Mouse (Mus musculus): ENCODE data around the gene Rcor1. TPM values are rescaled to one million over a fixed set of nuclear protein-coding genes. Genes with fewer than 3 reads are reported as not detected.

Rcor1 gene
- polyA plus RNA-seq, 1 experiment from 2014 or later: 4.4 TPM

GRCm38 (mm10) chr12:110999820-111000219 is 39.3 kb upstream of the Rcor1 start:
- no peaks in the 10 kb centered on the region for H3K27me3 ChIP-seq (ENCODE audit: control insufficient read depth, insufficient read depth, low read depth, low read length)
- no peak overlapping the region for H3K9ac ChIP-seq (ENCODE audit: low read depth, low read length)
- no peaks in the 10 kb centered on the region for H3K36me3 ChIP-seq (ENCODE audit: control insufficient read depth, insufficient read depth, low read length)
- no peaks in the 10 kb centered on the region; the same call in 1 of the 2 replicates for H3K9me3 ChIP-seq (replicated peaks; ENCODE audit: control insufficient read depth, low read length, poor library complexity, severe bottlenecking)
- H3K4me3 ChIP-seq (ENCODE audit: low read depth, low read length): no peak overlapping the region
- no peak for ATAC-seq
- no peak overlapping the region for H3K4me2 ChIP-seq (ENCODE audit: low read length)
- H3K4me1 ChIP-seq (ENCODE audit: control insufficient read depth, insufficient read depth, low read length): no peaks in the 10 kb centered on the region
- WGBS: 93% methylated on average over 2 of the region's 2 CpGs
- H3K27ac ChIP-seq (ENCODE audit: low read length): no peak overlapping the region

- Histone ChIP-seq H3K36me3 (ENCODE audit: control insufficient read depth, insufficient read depth, low read length) (no peaks in the 10 kb centered on the region), H3K27ac (ENCODE audit: low read length) (no peak overlapping the region), H3K4me3 (ENCODE audit: low read depth, low read length) (no peak overlapping the region), H3K27me3 (ENCODE audit: control insufficient read depth, insufficient read depth, low read depth, low read length) (no peaks in the 10 kb centered on the region), H3K9me3 (replicated peaks; ENCODE audit: control insufficient read depth, low read length, poor library complexity, severe bottlenecking) (no peaks in the 10 kb centered on the region; the same call in 1 of the 2 replicates), H3K4me2 (ENCODE audit: low read length) (no peak overlapping the region), H3K4me1 (ENCODE audit: control insufficient read depth, insufficient read depth, low read length) (no peaks in the 10 kb centered on the region), H3K9ac (ENCODE audit: low read depth, low read length) (no peak overlapping the region)
- no peak for ATAC-seq
- WGBS: 94% methylated on average over 7 of the region's 7 CpGs
Measured at GRCm38 (mm10) chr12:111000956-111001355, 38.2 kb upstream of the Rcor1 start.

GRCm38 (mm10) chr12:111004142-111004541 is 35.0 kb upstream of the Rcor1 start:
- WGBS: 83% methylated on average over 9 of the region's 9 CpGs
- no peak overlapping the region for H3K4me2 ChIP-seq (ENCODE audit: low read length)
- H3K36me3 ChIP-seq (ENCODE audit: control insufficient read depth, insufficient read depth, low read length): no peaks in the 10 kb centered on the region
- H3K9me3 ChIP-seq (replicated peaks; ENCODE audit: control insufficient read depth, low read length, poor library complexity, severe bottlenecking): no peaks in the 10 kb centered on the region
- ATAC-seq: no peak
- peaks cover 2% of the 10 kb centered on the region; the same call in 1 of the 2 replicates for H3K4me1 ChIP-seq (ENCODE audit: control insufficient read depth, insufficient read depth, low read length)
- no peaks in the 10 kb centered on the region for H3K27me3 ChIP-seq (ENCODE audit: control insufficient read depth, insufficient read depth, low read depth, low read length)
- no peak overlapping the region for H3K4me3 ChIP-seq (ENCODE audit: low read depth, low read length)
- H3K27ac ChIP-seq (ENCODE audit: low read length): no peak overlapping the region
- no peak overlapping the region for H3K9ac ChIP-seq (ENCODE audit: low read depth, low read length)

- no peaks in the 10 kb centered on the region for H3K9me3 ChIP-seq (replicated peaks; ENCODE audit: control insufficient read depth, low read length, poor library complexity, severe bottlenecking)
- H3K4me1 ChIP-seq (ENCODE audit: control insufficient read depth, insufficient read depth, low read length): peaks cover 2% of the 10 kb centered on the region; the same call in 1 of the 2 replicates
- no peak overlapping the region for H3K4me3 ChIP-seq (ENCODE audit: low read depth, low read length)
- no peak overlapping the region for H3K4me2 ChIP-seq (ENCODE audit: low read length)
- no peak for ATAC-seq
- no peaks in the 10 kb centered on the region for H3K36me3 ChIP-seq (ENCODE audit: control insufficient read depth, insufficient read depth, low read length)
- no peak overlapping the region for H3K27ac ChIP-seq (ENCODE audit: low read length)
- no peaks in the 10 kb centered on the region for H3K27me3 ChIP-seq (ENCODE audit: control insufficient read depth, insufficient read depth, low read depth, low read length)
- WGBS: 76% methylated on average over 6 of the region's 6 CpGs
- no peak overlapping the region for H3K9ac ChIP-seq (ENCODE audit: low read depth, low read length)
Measured at GRCm38 (mm10) chr12:111005803-111006202, 33.3 kb upstream of the Rcor1 start.

GRCm38 (mm10) chr12:111006339-111006738 is 32.8 kb upstream of the Rcor1 start:
- ATAC-seq: no peak
- no peaks in the 10 kb centered on the region for H3K27me3 ChIP-seq (ENCODE audit: control insufficient read depth, insufficient read depth, low read depth, low read length)
- peaks cover 2% of the 10 kb centered on the region; the same call in 1 of the 2 replicates for H3K4me1 ChIP-seq (ENCODE audit: control insufficient read depth, insufficient read depth, low read length)
- no peaks in the 10 kb centered on the region for H3K36me3 ChIP-seq (ENCODE audit: control insufficient read depth, insufficient read depth, low read length)
- no peak overlapping the region for H3K4me2 ChIP-seq (ENCODE audit: low read length)
- H3K9ac ChIP-seq (ENCODE audit: low read depth, low read length): no peak overlapping the region
- WGBS: 46% methylated on average over 5 of the region's 5 CpGs
- no peaks in the 10 kb centered on the region for H3K9me3 ChIP-seq (replicated peaks; ENCODE audit: control insufficient read depth, low read length, poor library complexity, severe bottlenecking)
- no peak overlapping the region for H3K27ac ChIP-seq (ENCODE audit: low read length)
- H3K4me3 ChIP-seq (ENCODE audit: low read depth, low read length): no peak overlapping the region

GRCm38 (mm10) chr12:111007134-111008103 is 31.7 kb upstream of the Rcor1 start:
- no peak overlapping the region for H3K4me3 ChIP-seq (ENCODE audit: low read depth, low read length)
- H3K9ac ChIP-seq (ENCODE audit: low read depth, low read length): no peak overlapping the region
- no peaks in the 10 kb centered on the region for H3K27me3 ChIP-seq (ENCODE audit: control insufficient read depth, insufficient read depth, low read depth, low read length)
- no peak for ATAC-seq
- no peak overlapping the region for H3K4me2 ChIP-seq (ENCODE audit: low read length)
- no peaks in the 10 kb centered on the region for H3K36me3 ChIP-seq (ENCODE audit: control insufficient read depth, insufficient read depth, low read length)
- H3K27ac ChIP-seq (ENCODE audit: low read length): no peak overlapping the region
- 79% methylated on average over 14 of the region's 14 CpGs for WGBS
- peaks cover 2% of the 10 kb centered on the region; the same call in 1 of the 2 replicates for H3K4me1 ChIP-seq (ENCODE audit: control insufficient read depth, insufficient read depth, low read length)
- H3K9me3 ChIP-seq (replicated peaks; ENCODE audit: control insufficient read depth, low read length, poor library complexity, severe bottlenecking): no peaks in the 10 kb centered on the region

GRCm38 (mm10) chr12:111008500-111009490 is 30.4 kb upstream of the Rcor1 start:
- Histone ChIP-seq H3K9ac (ENCODE audit: low read depth, low read length) (0 out of 2 replicates have a peak overlapping the region, but pooled peaks have one; percentile 20), H3K27ac (ENCODE audit: low read length) (no peak overlapping the region), H3K9me3 (replicated peaks; ENCODE audit: control insufficient read depth, low read length, poor library complexity, severe bottlenecking) (0 out of 2 replicates have a peak, but pooled peaks cover 5% of the 10 kb centered on the region), H3K27me3 (ENCODE audit: control insufficient read depth, insufficient read depth, low read depth, low read length) (no peaks in the 10 kb centered on the region), H3K4me2 (ENCODE audit: low read length) (no peak overlapping the region), H3K4me1 (ENCODE audit: control insufficient read depth, insufficient read depth, low read length) (peaks cover 2% of the 10 kb centered on the region; the same call in 1 of the 2 replicates), H3K4me3 (ENCODE audit: low read depth, low read length) (no peak overlapping the region), H3K36me3 (ENCODE audit: control insufficient read depth, insufficient read depth, low read length) (no peaks in the 10 kb centered on the region)
- WGBS: 62% methylated on average over 11 of the region's 11 CpGs
- ATAC-seq: no peak

GRCm38 (mm10) chr12:111009615-111010257 is 29.4 kb upstream of the Rcor1 start:
- H3K9me3 ChIP-seq (replicated peaks; ENCODE audit: control insufficient read depth, low read length, poor library complexity, severe bottlenecking): 0 out of 2 replicates have a peak, but pooled peaks cover 5% of the 10 kb centered on the region
- H3K4me1 ChIP-seq (ENCODE audit: control insufficient read depth, insufficient read depth, low read length): peaks cover 2% of the 10 kb centered on the region; the same call in 1 of the 2 replicates
- 78% methylated on average over 6 of the region's 6 CpGs for WGBS
- ATAC-seq: no peak
- no peak overlapping the region for H3K27ac ChIP-seq (ENCODE audit: low read length)
- H3K36me3 ChIP-seq (ENCODE audit: control insufficient read depth, insufficient read depth, low read length): no peaks in the 10 kb centered on the region
- no peak overlapping the region for H3K4me3 ChIP-seq (ENCODE audit: low read depth, low read length)
- H3K4me2 ChIP-seq (ENCODE audit: low read length): no peak overlapping the region
- H3K9ac ChIP-seq (ENCODE audit: low read depth, low read length): no peak overlapping the region
- no peaks in the 10 kb centered on the region for H3K27me3 ChIP-seq (ENCODE audit: control insufficient read depth, insufficient read depth, low read depth, low read length)
